Mouse (Mus musculus): ENCODE measurements around the gene Casp9. TPM values are rescaled to one million over a fixed set of nuclear protein-coding genes. Genes with fewer than 3 reads are reported as not detected.
"Not testable (repeated sequence)": the region's sequence is repeated elsewhere in the genome, so short reads cannot be mapped to it uniquely, and the experiment has no call there.

Gene Casp9
- polyA plus RNA-seq, 1 experiment from 2014 or later: 16.5 TPM

DNA sequence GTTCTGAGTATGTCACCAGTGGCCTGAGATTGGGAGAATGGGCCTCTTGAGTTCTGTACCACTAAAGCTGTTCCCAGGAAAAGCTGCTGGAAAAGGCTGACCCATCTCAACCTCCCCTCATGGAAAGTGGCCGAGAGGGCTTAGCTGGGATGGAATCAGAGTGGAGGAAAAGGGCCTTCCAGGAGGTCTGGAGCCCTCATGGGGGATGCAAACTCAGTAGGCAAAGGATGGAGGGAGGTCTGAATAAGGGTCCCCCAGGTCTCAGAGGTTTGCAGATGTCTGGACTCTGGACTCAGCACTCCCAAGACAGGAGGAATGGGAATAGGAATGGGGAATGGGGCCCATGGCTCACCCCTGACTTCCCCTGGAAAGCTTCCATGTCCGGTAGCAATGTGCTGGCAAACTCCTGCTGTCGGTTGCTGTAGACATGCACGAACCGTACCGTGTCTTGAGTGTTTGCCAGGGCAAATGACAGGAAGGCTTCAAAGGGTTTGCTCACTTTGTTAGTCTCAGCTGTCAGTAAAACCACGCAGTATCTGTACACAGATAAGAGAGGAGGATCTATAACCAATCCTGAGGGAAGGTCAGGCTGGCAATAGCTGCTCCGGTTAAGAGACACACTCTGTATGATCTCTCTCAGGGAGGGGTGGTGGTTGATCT is 23.8 kb upstream of the Casp9 start:
- H3K9ac ChIP-seq (ENCODE audit: low read depth, low read length): no peak overlapping the region

DNA sequence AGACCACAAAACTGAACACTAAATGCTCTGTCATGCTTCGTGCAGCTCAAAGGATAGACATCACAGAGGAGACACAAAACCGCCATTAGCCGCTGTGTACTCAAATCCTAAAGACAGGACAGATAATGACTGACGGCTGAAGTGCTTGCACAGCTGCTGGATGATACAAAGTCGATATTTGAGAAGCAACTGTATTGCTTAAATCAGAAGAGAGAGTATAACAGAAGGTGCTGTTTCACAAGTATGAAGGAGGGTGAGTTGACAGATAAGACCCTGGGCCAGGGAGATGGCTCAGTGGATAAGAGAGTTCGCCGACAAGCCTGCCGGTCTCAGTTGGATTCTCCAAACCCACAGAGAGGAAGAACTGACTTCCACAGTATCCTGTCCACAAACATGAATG is 21.6 kb upstream of the Casp9 start:
- no peaks in the 10 kb centered on the region for H3K9me3 ChIP-seq (ENCODE audit: control insufficient read depth, low read length)
- 58% methylated on average over 8 of the region's 8 CpGs for WGBS
- no peak overlapping the region; the same call in 1 of the 2 replicates for H3K9ac ChIP-seq (ENCODE audit: low read depth, low read length)
- H3K4me3 ChIP-seq (ENCODE audit: low read depth, low read length): no peak overlapping the region
- H3K4me1 ChIP-seq (replicated peaks; ENCODE audit: control insufficient read depth, insufficient read depth, low read length): peaks cover 38% of the 10 kb centered on the region
- H3K4me2 ChIP-seq: peak overlapping the region; percentile 8; the same call in 1 of the 2 replicates
- DNase-seq (ENCODE audit: low spot score): no peak
- peak overlapping the region; percentile 61 for H3K27ac ChIP-seq (ENCODE audit: low read depth, low read length)
- ATAC-seq (replicated peaks; ENCODE audit: low FRiP score): peak; percentile 19
- H3K27me3 ChIP-seq (replicated peaks; ENCODE audit: control insufficient read depth, insufficient read depth, low read length): no peaks in the 10 kb centered on the region
- H3K36me3 ChIP-seq (ENCODE audit: control insufficient read depth, insufficient read depth, low read length): peaks cover 37% of the 10 kb centered on the region

More for the DNA sequence above, 23.8 kb upstream of the Casp9 start:
- DNase-seq (ENCODE audit: low spot score) (no peak), ATAC-seq (replicated peaks; ENCODE audit: low FRiP score) (no peak)
- 66% methylated on average over 8 of the region's 8 CpGs for WGBS
- Histone ChIP-seq H3K4me3 (ENCODE audit: low read depth, low read length) (no peak overlapping the region), H3K27ac (ENCODE audit: low read depth, low read length) (no peak overlapping the region), H3K4me2 (no peak overlapping the region), H3K36me3 (ENCODE audit: control insufficient read depth, insufficient read depth, low read length) (peaks cover 28% of the 10 kb centered on the region), H3K4me1 (replicated peaks; ENCODE audit: control insufficient read depth, insufficient read depth, low read length) (peaks cover 38% of the 10 kb centered on the region), H3K9me3 (ENCODE audit: control insufficient read depth, low read length) (no peaks in the 10 kb centered on the region), H3K27me3 (replicated peaks; ENCODE audit: control insufficient read depth, insufficient read depth, low read length) (no peaks in the 10 kb centered on the region)

DNA sequence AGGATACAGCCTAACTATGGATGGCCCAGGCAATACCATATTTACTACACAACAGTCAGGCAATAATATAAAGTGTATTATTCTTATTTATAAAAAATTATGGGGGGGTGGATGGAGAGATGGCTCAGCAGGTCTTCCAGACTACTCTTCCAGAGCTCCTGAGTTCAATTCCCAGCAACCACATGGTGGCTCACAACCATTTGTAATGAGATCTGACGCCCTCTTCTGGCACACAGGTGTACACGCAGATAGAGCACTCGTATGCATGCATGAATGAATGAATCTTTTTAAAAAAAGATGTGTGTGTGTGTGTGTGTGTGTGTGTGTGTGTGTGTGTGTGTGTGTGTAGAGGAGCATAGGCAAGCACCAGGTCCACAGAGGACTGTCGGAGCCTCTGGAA is 20.4 kb upstream of the Casp9 start:
- WGBS: 81% methylated on average over 4 of the region's 4 CpGs
- H3K4me2 ChIP-seq; H3K9me3 ChIP-seq (ENCODE audit: control insufficient read depth, low read length); ATAC-seq (replicated peaks; ENCODE audit: low FRiP score); H3K27ac ChIP-seq (ENCODE audit: low read depth, low read length); DNase-seq (ENCODE audit: low spot score); H3K9ac ChIP-seq (ENCODE audit: low read depth, low read length); H3K4me3 ChIP-seq (ENCODE audit: low read depth, low read length); H3K27me3 ChIP-seq (replicated peaks; ENCODE audit: control insufficient read depth, insufficient read depth, low read length): not testable (repeated sequence)
- H3K36me3 ChIP-seq (ENCODE audit: control insufficient read depth, insufficient read depth, low read length): peaks cover 34% of the 10 kb centered on the region
- H3K4me1 ChIP-seq (replicated peaks; ENCODE audit: control insufficient read depth, insufficient read depth, low read length): peaks cover 26% of the 10 kb centered on the region

DNA sequence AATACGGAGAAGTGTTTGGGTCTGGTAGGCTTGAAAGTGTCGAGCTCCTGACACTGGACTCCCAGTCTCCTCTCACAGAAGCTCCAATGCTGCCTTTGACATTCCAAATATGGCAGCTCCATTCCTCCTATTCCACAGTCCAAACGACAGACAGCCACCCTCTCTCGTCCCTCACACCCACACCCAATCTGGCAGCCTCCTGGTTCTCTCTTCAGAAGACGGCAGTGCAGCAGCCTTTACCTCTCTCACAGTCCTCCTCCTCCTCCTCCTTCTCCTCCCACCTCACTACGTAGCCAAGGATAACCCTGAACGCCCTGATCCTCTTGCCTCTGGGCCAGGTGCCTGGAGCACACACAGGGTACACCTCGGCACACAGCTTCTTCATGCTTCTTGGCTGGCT is 13.6 kb upstream of the Casp9 start:
- Histone ChIP-seq H3K4me3 (ENCODE audit: low read depth, low read length) (no peak overlapping the region), H3K36me3 (ENCODE audit: control insufficient read depth, insufficient read depth, low read length) (peaks cover 42% of the 10 kb centered on the region), H3K27me3 (replicated peaks; ENCODE audit: control insufficient read depth, insufficient read depth, low read length) (no peaks in the 10 kb centered on the region), H3K4me1 (replicated peaks; ENCODE audit: control insufficient read depth, insufficient read depth, low read length) (no peaks in the 10 kb centered on the region), H3K9me3 (ENCODE audit: control insufficient read depth, low read length) (no peaks in the 10 kb centered on the region), H3K27ac (ENCODE audit: low read depth, low read length) (no peak overlapping the region), H3K9ac (ENCODE audit: low read depth, low read length) (no peak overlapping the region), H3K4me2 (no peak overlapping the region)
- ATAC-seq (replicated peaks; ENCODE audit: low FRiP score) (no peak), DNase-seq (ENCODE audit: low spot score) (no peak)
- 90% methylated on average over 8 of the region's 8 CpGs for WGBS

DNA sequence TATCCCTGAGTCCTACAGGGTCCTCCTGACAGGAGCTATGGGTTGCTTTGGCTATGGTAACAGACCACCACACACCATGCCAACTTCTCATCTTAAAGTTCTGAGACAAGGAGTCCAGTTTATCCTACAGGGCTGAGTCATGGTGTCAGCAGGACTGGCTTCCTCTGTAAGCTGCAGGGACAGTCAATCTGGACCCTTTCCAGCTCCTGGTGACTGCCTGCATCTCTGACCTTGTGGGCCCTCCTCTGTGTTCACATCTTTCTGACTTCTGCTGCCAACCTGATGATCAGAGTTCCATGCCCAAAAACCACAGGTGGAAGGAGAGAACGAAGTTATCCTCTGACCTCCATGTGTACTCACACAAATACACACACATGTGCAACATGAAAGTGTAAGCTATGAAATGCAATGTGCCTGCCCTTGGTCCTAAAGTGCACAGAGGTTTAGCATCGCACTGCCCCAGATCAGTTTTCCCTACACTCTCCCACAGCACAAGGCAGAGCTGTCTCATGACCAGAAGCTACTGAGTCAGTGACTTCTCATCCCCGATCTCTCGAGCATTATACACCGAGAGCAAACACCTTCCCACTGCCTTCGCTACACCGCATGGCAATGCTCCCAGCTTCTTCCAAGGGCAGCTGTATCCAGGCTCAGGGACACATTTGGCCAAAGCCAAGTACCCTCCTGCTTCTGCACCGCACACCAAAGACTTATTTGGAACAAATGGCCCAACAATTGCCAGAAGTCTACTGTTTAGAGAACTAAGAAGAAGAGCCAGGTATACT is 12.0 kb upstream of the Casp9 start:
- H3K4me1 ChIP-seq (replicated peaks; ENCODE audit: control insufficient read depth, insufficient read depth, low read length): no peaks in the 10 kb centered on the region
- H3K4me3 ChIP-seq (ENCODE audit: low read depth, low read length): no peak overlapping the region
- no peaks in the 10 kb centered on the region for H3K9me3 ChIP-seq (ENCODE audit: control insufficient read depth, low read length)
- no peak overlapping the region for H3K9ac ChIP-seq (ENCODE audit: low read depth, low read length)
- ATAC-seq (replicated peaks; ENCODE audit: low FRiP score) (no peak), DNase-seq (ENCODE audit: low spot score) (no peak)
- 93% methylated on average over 8 of the region's 8 CpGs for WGBS
- H3K27ac ChIP-seq (ENCODE audit: low read depth, low read length): no peak overlapping the region
- no peaks in the 10 kb centered on the region for H3K27me3 ChIP-seq (replicated peaks; ENCODE audit: control insufficient read depth, insufficient read depth, low read length)
- H3K36me3 ChIP-seq (ENCODE audit: control insufficient read depth, insufficient read depth, low read length): peaks cover 40% of the 10 kb centered on the region
- H3K4me2 ChIP-seq: no peak overlapping the region

DNA sequence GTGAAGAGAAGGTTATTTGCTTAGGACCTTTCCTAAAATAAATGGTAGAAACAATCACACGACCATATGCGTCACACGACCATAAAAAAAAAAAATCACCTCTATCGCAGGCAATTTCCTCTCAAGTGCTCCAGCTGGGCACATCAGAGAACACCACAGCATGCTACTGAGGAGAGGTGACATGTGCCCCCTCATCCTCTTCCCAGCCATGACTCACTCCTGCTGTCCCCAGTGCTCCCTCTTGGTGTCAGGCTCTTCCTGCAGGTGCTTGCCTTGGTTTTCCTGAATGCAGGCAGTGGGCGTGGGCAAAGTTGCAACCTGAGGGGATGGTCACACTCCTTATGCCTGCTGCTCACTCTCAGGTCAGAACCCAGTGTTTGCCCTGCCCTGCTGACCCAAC is 8.6 kb upstream of the Casp9 start:
- H3K27ac ChIP-seq (ENCODE audit: low read depth, low read length): no peak overlapping the region
- no peaks in the 10 kb centered on the region for H3K9me3 ChIP-seq (ENCODE audit: control insufficient read depth, low read length)
- H3K4me1 ChIP-seq (replicated peaks; ENCODE audit: control insufficient read depth, insufficient read depth, low read length): peaks cover 4% of the 10 kb centered on the region
- WGBS: 81% methylated on average over 5 of the region's 5 CpGs
- H3K27me3 ChIP-seq (replicated peaks; ENCODE audit: control insufficient read depth, insufficient read depth, low read length): no peaks in the 10 kb centered on the region
- H3K4me3 ChIP-seq (ENCODE audit: low read depth, low read length): no peak overlapping the region
- H3K4me2 ChIP-seq: no peak overlapping the region
- no peak for DNase-seq (ENCODE audit: low spot score)
- H3K36me3 ChIP-seq (ENCODE audit: control insufficient read depth, insufficient read depth, low read length): peaks cover 24% of the 10 kb centered on the region
- no peak for ATAC-seq (replicated peaks; ENCODE audit: low FRiP score)
- H3K9ac ChIP-seq (ENCODE audit: low read depth, low read length): no peak overlapping the region

DNA sequence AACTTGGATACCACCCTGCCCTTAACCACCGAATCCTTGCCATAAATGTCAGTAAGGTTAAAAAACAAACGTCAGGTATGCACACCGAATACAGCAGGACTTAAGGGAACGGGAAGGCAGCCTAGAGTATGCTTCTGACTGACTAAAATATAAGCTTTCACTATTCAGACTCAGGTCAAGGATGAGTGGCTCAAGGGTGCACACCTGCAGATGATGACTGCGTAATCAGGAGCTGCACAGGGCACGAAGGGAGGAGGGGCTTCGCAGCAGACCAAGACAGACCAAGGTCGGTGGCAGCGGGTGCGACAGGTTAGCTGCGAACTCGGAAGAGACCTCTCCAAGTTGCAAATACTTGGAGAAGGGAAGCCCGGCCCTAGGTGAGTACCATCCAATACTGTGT is 7.3 kb upstream of the Casp9 start:
- Histone ChIP-seq H3K9me3 (ENCODE audit: control insufficient read depth, low read length) (no peaks in the 10 kb centered on the region), H3K4me2 (no peak overlapping the region), H3K36me3 (ENCODE audit: control insufficient read depth, insufficient read depth, low read length) (peaks cover 17% of the 10 kb centered on the region), H3K4me3 (ENCODE audit: low read depth, low read length) (no peak overlapping the region), H3K9ac (ENCODE audit: low read depth, low read length) (no peak overlapping the region), H3K27me3 (replicated peaks; ENCODE audit: control insufficient read depth, insufficient read depth, low read length) (no peaks in the 10 kb centered on the region), H3K4me1 (replicated peaks; ENCODE audit: control insufficient read depth, insufficient read depth, low read length) (peaks cover 6% of the 10 kb centered on the region), H3K27ac (ENCODE audit: low read depth, low read length) (no peak overlapping the region)
- ATAC-seq (replicated peaks; ENCODE audit: low FRiP score) (no peak), DNase-seq (ENCODE audit: low spot score) (no peak)
- 92% methylated on average over 13 of the region's 13 CpGs for WGBS

DNA sequence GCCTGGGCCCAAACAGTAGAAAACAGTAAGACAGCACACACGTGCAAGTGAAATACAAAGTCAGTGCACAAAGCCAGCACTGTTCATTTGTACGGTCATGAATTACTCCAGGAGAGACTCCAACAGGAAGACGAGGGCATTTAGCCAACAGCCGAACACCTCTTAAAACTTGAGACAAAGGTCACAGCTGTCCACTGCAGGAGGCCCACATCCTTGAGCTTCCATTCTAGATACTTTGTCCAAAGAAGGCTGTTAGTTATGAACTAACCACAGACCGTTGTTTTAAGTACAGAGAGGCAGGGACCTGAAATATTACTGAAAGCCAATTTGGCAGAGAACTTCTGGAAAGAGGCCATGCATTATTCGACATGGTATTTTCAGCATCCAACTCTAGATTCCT is 6.4 kb upstream of the Casp9 start:
- 93% methylated on average over 6 of the region's 6 CpGs for WGBS
- Histone ChIP-seq H3K4me3 (ENCODE audit: low read depth, low read length) (no peak overlapping the region), H3K9ac (ENCODE audit: low read depth, low read length) (no peak overlapping the region), H3K4me2 (no peak overlapping the region), H3K27me3 (replicated peaks; ENCODE audit: control insufficient read depth, insufficient read depth, low read length) (no peaks in the 10 kb centered on the region), H3K27ac (ENCODE audit: low read depth, low read length) (no peak overlapping the region), H3K4me1 (replicated peaks; ENCODE audit: control insufficient read depth, insufficient read depth, low read length) (peaks cover 7% of the 10 kb centered on the region), H3K36me3 (ENCODE audit: control insufficient read depth, insufficient read depth, low read length) (peaks cover 14% of the 10 kb centered on the region), H3K9me3 (ENCODE audit: control insufficient read depth, low read length) (no peaks in the 10 kb centered on the region)
- DNase-seq (ENCODE audit: low spot score) (no peak), ATAC-seq (replicated peaks; ENCODE audit: low FRiP score) (no peak)

DNA sequence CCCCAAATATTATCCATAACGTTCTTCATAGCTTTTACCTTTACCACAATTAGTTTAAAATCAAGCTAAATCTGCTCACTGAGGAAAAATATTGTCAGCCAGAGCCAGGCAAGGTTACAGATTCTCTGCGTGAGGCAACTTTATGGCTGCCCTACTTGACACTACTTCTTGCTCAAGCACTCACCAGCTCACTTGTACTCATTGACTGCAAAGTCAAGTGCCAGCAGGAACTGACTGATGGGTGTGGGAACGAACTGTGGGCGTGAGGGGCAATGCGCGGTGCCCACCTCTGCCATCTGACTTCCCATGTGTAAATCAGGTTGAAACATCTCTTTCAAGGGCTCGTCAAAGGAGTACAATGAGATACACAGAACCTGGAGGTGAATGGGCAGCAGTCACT is 6.0 kb upstream of the Casp9 start:
- Histone ChIP-seq H3K4me3 (ENCODE audit: low read depth, low read length) (no peak overlapping the region), H3K9me3 (ENCODE audit: control insufficient read depth, low read length) (no peaks in the 10 kb centered on the region), H3K9ac (ENCODE audit: low read depth, low read length) (no peak overlapping the region), H3K4me2 (no peak overlapping the region), H3K36me3 (ENCODE audit: control insufficient read depth, insufficient read depth, low read length) (peaks cover 11% of the 10 kb centered on the region), H3K27me3 (replicated peaks; ENCODE audit: control insufficient read depth, insufficient read depth, low read length) (no peaks in the 10 kb centered on the region), H3K27ac (ENCODE audit: low read depth, low read length) (no peak overlapping the region), H3K4me1 (replicated peaks; ENCODE audit: control insufficient read depth, insufficient read depth, low read length) (peaks cover 11% of the 10 kb centered on the region)
- ATAC-seq (replicated peaks; ENCODE audit: low FRiP score): no peak
- DNase-seq (ENCODE audit: low spot score): no peak
- WGBS: 91% methylated on average over 7 of the region's 7 CpGs
